Mouse (Mus musculus) activated CD4-positive, CD25-positive, alpha-beta regulatory T cell, adult 9 weeks (primary cell): Measurements from ENCODE around the gene Nsmce4a. TPM values are rescaled to one million over a fixed set of nuclear protein-coding genes. Genes with fewer than 3 reads are reported as not detected.

Source experiments
- polyA plus RNA-seq: library from polyadenylated mRNA; unstranded; fragments of 100-300 nt; shearing (Covaris generic); gene quantifications from one replicate; pipeline ENCODE4 v1.2.1, GENCODE M21; 2017

The Nsmce4a gene
- 14.7 TPM for polyA plus RNA-seq

DNA sequence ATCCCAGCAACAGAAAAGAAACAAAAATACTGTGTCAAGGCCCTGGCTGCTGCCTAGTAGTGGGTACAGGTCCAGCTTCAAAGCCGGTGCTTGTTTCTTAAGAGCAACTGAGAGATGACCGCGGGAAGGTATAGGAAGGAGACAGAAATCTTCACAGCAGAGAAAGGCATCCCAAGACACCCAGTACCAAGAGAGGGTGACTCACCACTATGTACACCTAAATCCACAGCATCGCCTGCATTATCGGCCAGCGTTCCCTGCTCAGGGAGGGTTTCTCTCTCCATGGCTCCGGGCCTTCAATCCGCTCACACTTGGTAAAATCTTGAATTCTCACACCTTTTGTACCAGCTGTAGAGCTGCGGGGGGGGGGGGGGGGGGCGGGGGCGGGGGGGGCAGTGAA lies at the start of gene Nsmce4a:
TSS of gene Nsmce4a (minus strand) at position 298 of the 400 bp plus-strand sequence.

DNA sequence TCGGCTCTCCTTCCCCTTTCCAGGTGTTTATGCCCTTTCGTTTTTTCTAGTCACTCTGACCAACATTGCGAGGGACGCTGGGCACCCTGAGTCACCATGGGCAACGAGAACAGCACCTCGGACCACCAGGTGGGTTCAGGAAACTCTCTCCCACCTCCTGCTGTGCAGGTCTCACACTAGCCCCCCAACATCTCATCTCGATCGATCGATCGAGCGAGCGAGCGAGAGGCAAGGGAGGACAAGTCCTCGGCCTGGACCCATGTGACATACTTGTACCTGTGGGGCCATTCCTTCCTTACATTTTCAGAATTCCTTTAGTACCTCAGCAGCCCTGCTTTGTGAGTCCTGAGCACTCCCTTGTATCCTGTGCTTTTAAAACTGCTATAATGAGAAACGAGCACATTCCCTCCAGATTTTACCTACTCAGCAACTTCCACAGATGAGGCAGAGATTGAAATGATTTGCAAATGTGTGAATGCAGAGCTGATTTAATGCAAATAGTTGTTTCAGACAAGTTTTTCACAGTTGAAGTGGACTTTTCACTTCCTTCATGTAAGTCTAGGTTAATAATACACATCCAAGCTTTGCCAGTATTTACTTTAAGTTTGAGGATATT lies 4.6 kb upstream of the Nsmce4a start, which contains the start of gene Tacc2:
TSS of gene Tacc2 (plus strand) at position 51 of the 616 bp plus-strand sequence.

DNA sequence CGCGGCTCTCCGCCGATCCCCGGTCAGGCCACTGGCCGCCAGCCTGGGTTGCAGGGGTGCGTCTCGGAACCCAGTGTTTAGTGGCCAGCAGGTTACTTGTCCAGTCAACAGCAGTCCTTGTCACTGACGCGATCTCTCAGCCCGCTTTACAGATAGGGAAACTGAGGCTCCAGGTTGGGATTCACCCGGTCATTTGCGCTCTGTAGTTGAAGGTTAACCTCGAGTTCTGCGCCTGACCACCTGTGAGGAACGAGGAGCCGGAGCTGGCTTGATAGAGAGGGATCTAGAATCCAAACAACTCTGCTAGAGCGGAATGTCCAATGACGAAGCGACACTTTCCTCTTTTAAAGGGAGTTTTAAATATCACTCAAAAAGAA lies 52.9 kb downstream of the Nsmce4a start, which contains the start of gene Ate1:
TSS of gene Ate1 (minus strand) at position 321 of the 377 bp plus-strand sequence.

Other genes with a start within 250 kb of the Nsmce4a start
- 64.7 TPM for gene Ate1, start 52.7 kb downstream of the Nsmce4a start, polyA plus RNA-seq
- gene Tacc2, start 4.3 kb upstream of the Nsmce4a start, polyA plus RNA-seq: 9.2 TPM
- 8.4 TPM for gene Btbd16, start 201.0 kb upstream of the Nsmce4a start, polyA plus RNA-seq